Mouse (Mus musculus): Measurements from ENCODE around the gene Rela.
A peak's percentile ranks its signal among the peaks of the same experiment; 100 is the strongest.

The Rela gene

DNA sequence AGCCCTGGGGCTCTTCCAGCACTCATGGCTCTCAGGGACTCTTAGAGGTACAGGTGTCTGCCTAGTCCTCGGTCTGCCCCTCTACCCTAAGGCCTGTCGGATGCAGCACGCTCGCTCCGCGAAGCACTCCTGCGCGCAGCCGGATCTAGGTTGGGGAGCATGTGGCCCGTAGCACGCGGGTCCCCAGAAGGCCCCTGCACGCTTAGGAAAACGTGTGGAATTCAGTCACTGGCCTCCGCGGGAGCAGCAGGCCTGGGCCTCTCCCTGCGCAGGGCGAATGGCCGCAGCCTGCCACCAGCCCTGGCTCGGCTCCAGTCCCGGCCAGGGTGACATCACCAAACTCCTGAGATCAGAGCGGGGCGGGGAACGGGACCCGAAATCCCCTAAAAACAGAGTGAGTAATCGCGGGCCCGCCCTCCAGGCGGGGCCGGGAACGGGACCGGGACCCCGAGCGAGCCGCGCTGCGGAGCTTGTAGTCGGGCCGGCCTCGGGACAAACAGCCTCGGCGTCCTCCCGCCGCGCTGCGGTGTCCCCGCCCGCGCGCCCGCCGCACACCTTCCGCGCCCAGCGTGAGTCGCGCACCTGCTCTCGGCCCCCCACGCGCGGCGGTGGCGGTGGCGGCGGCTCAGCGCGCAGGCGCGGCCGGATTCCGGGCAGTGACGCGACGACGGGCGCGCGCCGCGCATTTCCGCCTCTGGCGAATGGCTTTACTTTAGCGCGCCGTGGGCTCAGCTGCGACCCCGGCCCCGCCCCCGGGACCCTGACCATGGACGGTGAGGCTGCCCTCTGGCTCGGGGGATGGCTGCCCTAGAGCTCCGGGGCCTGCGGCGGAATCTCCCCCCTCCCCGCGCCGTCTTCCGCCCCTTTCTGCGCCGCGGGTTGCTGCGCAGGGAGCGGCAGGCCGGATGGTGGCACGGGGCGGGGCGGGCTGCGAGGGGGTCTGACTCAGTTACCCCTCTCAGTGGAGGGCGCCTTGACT, at the start of gene Rela:
Rela (plus strand) TSS at position 415 of the 979 bp plus-strand sequence.
- DNase-seq: peak; percentile 94

DNA sequence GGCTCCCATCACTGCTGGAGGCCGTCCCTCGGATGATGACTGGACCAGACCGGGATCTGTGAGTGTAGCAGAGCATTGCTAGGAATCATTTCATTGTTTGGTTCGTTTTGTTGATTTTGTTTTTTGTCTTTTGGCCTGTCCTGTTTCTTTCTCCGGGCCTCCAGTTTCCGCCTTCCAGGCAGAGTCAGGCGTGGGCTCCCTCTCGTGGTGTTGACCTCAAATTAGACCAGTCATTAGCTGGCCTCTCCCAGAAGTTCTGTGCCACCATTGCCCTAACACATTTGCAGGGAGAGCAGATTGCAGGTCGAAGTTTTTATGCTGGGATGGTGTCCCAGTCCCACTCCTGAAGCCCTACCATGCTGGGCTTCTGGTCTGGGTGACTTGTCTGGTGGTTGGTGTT, 48.1 kb upstream of the Rela start:
- peak; percentile 49 for DNase-seq

DNA sequence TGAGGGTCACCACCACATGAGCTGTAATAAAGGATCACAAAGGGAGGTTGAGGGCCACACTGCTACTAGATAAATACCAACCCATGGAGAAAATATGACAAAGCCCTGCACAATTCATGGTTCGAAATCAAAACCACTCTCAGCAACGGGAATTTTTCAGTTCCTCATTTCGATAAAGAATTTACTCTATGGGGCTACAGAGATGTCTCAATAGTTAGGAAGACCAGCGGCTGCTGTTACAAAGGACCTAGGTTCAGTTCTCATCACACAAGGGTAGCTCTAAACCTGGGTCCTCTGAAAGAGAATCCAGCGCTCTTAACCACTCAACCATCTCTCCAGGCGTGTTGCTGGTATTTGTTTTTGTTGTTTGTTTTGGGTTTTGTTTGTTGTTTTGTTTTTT, 45.4 kb upstream of the Rela start:
- no peak for DNase-seq

DNA sequence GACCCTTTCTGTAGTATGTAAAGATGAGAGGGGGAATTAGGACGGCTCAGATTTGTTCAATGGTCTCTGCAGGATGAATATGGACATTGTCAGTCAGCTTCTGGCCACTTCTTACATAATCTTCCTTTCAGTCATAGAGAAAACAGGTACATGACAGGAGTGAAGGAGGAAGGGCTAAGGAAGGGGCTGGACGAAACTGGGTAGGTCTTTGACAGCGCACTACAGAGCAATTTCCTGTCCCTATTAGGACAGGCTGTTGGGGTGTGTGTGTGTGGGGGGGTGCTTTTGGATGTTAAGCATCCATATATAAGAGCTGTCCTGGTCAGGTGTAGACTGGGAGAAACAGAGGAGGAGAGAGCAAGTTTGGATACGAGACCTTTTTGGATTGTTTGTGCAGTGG, 38.1 kb upstream of the Rela start:
- no peak for DNase-seq

DNA sequence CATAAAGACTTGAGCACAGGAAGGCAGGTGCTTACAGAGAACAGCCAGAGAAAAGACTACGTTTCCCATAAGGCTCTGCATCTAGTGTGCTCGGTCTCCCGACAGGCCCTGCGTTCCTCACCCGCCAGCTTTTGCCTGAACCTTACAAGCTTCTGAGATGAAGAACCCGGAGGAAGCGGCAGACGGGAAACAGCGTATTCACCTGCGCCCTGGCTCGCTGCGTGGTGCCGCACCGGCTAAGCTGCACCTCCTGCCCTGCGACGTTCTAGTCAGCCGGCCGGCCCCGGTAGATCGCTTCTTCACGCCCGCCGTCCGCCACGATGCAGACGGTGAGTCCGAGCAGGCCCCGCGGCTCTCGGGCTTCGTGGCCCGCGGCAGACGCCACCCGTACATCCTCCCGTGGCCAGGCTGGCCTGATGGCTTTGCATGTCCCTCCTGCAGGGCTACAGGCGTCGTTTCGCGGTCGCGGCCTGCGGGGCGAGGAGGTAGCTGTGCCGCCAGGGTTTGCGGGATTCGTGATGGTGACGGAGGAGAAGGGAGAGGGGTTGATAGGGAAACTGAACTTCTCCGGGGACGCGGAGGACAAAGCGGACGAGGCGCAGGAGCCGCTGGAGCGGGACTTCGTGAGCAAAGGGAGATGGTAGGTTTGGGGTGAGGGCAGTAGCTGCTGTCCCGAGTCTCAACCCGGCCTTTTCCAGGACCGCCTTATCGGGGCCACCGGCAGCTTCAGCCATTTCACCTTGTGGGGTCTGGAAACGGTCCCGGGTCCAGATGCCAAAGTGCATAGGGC, 35.3 kb upstream of the Rela start, which contains the start of gene Rnaseh2c:
Rnaseh2c (plus strand) TSS at position 122 of the 790 bp plus-strand sequence.
- DNase-seq: peak; percentile 81

DNA sequence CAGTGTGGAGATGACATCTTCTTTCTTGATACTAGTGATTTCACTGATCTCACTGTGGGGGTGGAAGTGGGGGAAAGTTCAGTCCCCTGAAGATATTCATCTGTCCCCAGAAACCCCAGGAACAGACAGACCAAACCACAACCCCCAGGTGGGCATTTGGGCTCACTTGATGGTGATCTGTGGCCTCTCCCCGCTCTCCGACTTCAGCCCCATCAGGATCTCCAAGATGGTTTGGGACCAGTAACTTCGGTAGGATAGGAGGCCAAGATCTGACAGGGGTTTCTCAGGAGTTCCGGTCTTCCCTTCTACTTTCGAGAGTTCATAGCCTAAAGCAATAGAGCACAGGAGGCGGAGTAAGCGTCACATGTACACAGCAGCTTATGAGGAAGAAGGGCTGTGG, 33.6 kb upstream of the Rela start:
- no peak for DNase-seq

DNA sequence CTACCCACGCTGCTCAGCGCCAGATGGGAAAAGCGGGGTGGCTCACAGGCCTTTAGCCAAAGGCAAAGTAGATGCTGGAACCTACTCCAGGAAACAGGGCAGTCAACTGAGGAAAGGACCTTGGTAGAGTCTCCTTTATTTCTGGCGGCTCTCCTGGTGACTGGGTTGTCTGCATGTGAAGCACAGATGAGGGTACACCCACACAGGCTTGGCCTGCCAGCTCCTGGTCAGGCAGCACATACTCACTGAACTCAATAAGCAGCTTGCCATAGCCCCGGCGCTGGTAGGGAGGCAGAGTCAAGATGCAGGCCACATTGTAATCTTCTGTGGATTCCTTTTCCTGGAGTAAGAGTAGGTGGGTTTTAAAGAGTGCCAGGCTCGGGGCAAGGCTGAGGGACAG, 32.2 kb upstream of the Rela start:
- no peak for DNase-seq

DNA sequence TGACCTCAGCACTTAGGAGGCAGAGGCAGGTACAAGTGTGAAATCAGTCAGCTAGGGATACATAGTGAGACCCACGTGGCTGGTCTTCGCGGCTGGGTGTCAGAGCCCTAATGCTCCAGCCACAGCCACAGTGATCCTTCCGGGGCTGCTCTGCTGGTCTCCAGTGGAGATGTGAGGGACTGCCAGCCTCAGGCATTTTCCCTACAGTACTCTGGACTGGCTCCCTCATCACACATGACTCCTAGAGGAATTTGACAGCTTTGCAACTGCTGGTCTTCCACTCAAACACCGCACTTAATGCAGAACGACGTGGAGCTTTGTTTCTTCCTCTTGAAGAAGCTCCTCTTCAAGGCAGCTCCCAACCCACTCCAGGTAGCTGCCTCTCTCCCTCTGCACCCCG, 31.1 kb upstream of the Rela start:
- no peak for DNase-seq

DNA sequence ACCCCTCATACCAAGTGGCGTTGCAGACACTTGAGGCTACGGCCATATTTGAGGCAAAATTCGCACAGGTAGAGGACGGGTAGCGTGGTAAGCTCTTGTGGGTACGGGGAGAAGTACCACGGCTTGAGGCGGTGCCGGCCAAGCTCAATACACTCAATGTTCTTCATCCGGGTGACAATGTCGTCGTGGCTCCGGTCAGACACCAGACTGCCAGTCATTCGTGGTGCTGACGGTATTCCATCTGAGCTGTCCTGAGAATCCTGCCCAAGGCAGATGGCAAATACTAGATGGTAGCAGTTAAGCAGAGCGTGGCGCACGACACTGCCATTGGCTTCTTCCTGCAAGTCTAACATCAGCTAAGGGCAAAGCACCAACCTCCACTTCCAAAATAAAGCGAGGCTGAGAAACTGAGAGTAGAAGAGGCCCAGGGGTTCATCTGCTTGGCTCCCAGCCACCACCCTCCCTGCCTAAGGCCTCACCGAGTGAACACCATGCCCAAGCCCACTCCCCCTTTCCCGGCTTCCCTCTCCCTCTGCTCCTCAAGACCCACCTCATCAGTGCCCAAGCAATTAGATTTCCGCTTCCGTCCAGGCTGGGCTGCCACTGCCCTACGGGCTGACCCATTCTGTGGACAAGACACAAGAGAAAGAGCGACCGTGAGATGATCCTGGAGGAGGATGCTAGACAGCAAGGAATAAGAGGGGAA, 29.4 kb upstream of the Rela start:
- no peak for DNase-seq

DNA sequence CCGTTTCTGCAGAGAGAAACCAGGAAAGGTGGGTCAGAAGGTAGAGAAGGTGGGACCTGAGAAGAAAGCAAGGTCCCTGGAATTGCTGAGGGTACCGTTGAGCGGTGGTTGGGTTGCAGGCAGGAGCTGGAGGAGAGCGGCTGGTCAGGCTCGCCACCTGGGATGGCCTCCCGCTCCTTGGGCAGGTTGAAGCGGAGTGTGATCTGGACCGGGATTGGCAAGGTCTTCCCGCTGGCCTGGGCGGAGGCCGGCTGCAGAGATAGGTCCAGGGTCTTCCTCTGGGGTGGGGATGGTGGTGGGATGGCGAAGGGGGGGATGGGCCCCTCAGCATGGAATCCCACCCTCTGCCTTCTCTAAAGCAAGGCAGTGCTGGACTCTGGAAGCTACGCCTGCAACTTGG, 28.6 kb upstream of the Rela start:
- peak; percentile 32 for DNase-seq

DNA sequence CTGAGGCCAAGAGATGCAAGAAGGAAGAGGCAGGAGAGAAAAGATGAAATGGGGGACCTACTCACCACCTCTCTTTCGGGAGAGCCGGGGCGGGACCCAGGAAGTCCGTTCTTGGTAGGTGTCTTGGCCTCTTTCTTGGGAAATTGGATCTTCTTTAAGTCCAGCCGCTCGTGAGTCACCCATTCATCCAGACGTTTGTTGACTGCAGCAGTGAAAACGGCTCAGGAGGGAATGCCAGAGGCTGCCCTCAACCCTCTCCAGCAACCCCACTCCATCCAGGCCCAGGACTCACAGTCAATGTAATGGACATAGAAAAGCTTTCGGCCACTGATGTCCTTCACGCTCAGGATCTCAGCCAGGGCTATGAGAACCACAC, 28.1 kb upstream of the Rela start:
- no peak for DNase-seq

DNA sequence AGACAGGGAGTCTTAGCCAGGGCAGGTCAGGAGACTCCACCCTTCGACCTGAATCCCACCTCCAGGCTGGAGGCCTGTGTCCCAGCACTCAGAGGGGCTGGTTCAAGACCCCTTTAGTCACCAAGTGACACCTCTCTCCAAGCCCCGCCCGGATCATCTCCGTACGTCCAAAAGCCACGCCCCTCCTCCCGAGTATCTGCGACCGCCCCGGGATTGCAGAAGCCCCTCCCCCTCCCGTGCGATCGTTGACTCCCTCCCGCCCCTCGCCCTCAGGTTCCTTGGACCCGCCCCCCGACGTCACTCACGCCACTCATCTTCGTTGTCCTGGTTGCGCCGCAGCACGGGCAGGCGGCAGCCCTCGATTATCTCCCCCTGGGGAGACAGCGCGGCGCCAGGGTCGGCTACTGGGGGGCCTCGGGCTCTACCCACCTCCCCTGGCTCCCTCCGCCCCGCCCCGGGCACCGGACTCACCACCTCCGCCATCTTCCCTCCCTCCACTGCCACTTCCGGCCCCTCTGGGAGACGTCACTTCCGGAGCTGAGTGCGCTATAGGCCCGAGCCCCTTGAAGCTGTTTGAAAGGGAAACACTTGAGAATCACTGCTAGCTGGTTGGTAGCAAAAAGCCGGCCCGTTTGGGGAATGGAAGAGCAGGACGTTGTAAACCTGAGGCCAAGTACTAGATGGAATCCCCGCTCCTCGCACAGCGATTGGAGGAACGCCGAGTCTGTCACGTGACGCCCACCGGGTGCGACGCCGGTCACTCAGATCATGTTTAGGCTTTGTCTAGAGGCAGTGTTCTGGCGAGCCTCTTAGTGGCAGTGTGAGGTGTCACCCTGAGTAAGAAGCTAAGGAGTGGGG, 27.5 kb upstream of the Rela start, which contains the start of gene Kat5:
Kat5 (minus strand) TSS at position 691 of the 858 bp plus-strand sequence.
- DNase-seq: peak; percentile 97

DNA sequence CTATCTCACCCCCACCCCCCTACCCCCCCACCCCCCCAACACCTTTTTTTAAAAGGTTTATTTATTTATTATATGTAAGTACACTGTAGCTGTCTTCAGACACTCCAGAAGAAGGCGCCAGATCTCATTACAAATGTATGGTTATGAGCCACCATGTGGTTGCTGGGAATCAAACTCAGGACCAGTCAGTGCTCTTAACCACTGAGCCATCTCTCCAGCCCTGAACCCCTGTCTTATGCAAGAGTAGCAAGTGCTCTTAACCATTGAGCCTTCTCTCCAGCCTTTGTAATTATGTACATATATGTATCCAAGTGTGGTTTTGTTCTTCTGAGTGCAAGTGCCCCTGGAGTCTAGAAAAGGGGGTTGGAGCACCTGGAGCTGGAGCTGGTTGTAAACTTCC, 25.3 kb upstream of the Rela start:
- no peak for DNase-seq

DNA sequence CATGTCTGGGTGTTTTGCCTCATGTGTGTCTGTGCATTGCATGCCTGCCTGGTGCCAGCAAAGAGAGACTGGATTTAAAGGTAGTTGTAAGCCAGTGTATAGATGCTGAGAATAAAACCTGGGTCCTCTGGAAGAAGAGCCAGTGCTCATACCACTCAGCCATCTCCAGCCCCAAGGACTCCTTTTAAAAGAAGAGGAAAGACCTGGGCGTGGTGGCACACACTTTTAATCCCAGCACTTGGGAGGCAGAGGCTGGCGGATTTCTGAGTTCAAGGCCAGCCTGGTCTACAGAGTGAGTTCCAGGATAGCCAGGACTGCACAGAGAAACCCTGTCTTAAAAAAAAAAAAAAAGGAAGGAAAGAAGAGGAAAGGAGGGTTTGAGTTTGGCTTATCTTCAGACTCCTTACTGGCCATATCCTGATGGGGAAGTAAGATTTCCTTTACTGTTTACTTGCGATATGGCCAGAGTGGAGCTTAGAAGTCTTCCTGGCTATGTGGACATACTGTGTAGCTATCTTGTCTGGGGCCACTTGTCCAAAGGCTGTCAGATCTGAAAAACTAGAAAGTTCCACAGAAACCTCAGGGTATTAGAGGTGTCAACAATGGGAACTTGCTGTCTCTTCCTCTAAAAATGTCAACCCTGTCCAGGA, 24.4 kb upstream of the Rela start:
- DNase-seq: no peak

DNA sequence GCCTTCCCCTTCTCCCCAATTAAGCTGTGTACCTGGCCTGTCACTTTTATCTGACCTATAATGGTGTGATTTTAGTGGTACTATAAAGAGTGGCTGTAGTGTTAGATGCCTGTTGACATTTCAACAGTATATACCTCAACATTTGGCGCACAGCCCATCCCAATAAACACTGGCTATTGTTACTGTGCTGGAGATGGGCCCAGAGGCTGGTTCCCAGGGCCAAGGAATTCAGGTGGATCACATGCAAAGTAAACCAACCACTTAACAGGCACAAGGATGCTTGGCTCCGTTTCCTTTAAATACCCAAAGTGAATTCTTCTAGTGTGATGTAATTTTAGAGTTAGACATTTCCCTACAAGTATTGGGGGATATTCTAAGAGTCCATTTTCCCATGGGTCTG, 22.3 kb upstream of the Rela start:
- DNase-seq: no peak

DNA sequence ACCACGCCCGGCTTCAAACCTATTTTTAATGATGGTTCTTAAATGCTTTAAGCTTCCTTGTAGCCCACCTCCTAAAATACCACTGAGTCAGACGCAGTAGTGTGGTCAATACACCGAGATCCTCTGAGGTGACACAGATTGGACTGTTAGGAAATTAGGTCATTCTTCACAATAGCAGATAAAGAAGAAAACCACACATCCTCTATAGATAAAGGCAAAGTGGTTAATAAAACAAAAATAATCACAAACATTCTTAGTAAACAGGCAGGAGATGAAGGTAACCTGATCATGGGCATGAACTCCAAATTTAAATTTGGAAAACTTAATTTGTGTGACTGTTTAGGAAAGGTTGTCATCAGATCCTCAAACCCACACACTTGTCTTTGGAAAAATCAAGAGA, 17.3 kb upstream of the Rela start:
- no peak for DNase-seq

DNA sequence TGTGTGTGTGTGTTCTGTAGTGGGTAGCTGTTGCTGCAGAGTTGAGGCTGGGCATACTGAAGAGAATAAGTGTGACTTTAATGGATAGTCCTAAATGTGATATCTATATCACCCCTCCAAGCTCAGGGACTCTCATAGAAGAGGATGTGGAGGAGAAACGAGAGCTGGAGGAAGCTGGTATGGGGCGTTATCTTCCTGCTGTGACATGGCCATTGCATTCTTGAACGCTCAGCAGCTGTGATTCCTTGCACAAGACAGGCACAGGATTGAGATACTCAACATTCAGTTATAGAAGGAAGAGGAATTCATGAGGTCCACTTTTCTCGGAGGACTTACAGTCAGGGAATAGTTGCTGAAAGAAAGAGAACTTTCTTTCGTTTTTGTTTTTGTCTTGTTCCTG, 15.4 kb upstream of the Rela start:
- no peak for DNase-seq

DNA sequence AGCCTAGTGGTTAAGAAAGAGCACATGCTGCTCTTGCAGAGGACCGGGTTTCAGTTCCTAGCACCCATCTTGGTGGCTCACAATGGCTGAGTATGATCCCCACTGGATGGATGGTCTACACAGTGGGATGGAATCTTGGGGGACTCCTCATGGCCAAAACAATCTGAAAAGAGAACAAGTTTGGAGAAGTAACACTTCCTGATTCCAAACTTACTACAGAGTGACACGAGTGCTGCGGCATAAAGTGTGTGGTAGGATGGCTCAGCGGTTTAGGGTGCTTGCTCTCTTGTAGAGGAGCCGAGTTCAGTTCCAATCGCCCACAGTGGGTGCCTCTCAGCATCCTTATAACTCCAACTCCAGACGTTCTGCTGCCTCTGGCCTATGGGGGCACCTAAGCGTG, 12.0 kb upstream of the Rela start:
- DNase-seq: no peak

DNA sequence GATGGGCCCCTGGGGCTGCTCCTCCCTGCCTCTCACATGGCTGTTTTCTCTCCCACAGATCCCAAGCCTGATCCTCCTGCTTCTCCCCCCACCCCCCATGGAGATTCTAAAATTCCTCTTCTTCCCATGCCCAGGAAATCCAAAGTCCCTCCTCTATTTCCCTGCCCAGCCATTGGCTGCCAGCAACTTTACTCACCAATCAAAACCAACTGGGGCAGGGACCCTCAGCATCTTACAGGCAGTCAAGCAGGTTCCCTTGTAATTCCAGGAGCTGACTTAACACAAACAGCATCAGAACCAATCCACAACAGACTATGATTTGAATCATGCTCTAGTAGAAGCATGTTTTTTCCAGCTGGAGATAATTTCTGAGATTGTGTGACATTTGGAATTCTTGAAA, 7.4 kb upstream of the Rela start:
- no peak for DNase-seq

DNA sequence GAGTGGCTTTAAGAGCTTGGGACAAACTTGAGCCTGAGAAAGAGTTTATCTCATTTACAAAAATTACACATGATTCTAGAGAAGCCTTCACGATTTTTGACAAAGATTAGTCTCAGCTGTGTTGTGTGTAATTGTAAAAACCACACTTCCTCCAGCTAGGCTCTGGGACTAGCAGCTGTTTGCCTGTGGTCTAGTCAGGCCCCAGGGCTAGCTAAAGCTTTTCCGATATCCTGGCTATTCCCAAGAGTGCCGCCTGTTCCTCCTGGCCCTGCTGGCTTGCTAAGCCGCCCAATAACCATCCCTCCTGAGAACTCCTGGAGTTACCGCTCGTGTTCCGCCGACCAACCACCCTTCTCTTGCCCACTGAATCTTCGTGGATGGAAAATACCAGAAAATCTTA, 5.2 kb upstream of the Rela start:
- no peak for DNase-seq

DNA sequence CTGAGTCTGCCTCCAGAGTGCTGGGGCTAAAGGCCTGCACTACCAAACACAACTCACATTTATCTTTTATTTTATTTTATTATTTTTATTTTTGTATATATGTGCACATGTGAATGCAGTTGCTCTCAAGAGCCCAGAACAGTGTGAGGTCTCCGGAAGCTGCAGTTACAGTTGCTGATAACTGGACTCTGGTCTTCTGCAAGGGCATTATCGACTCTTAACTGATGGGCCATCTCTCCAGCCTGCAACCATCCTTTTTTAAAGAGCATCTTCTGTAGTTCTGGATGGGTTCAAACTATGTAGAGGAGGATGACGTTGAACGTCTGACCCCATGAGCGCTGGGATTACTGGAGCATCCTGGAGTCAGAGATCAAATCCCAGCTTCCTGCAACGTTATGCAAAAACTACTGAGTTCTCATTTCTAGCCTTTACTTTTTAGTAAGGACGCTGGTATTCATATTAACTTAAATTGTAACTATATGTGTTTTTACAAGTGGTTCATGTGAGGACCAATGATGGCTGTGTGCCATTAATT, 1.2 kb upstream of the Rela start:
- no peak for DNase-seq

Data from kidney, postnatal 10 days (tissue).